Mouse (Mus musculus): ENCODE measurements around the gene Tm7sf3.
A peak's percentile ranks its signal among the peaks of the same experiment; 100 is the strongest.

The Tm7sf3 gene

GRCm38 (mm10) chr6:146660591-146660990, 18.0 kb upstream of the Tm7sf3 start:
- DNase-seq (ENCODE audit: low spot score) = peak; percentile 40

DNA sequence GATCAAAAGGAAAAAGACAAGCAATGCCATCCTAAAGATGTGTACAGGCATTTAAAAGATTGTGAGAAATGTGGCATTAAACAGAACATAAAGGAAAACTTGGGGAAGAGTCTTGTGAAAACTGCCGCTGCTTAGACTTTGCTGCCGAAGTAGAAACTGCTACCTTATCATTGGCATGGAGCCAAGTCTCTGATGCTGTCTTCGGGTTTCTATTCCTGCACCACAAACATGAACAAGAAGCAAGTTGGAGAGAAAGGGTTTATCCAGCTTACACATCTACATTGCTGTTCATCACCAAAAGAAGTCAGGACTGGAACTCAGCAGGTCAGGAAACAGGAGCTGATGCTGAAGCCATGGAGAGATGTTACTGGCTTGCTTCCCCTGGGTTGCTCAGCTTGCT, 10.6 kb upstream of the Tm7sf3 start:
- DNase-seq (ENCODE audit: low spot score) = no peak

GRCm38 (mm10) chr6:146651431-146651830, 8.8 kb upstream of the Tm7sf3 start:
- no peak for DNase-seq (ENCODE audit: low spot score)

GRCm38 (mm10) chr6:146650013-146650412, 7.4 kb upstream of the Tm7sf3 start:
- peak; percentile 56 for DNase-seq (ENCODE audit: low spot score)

DNA sequence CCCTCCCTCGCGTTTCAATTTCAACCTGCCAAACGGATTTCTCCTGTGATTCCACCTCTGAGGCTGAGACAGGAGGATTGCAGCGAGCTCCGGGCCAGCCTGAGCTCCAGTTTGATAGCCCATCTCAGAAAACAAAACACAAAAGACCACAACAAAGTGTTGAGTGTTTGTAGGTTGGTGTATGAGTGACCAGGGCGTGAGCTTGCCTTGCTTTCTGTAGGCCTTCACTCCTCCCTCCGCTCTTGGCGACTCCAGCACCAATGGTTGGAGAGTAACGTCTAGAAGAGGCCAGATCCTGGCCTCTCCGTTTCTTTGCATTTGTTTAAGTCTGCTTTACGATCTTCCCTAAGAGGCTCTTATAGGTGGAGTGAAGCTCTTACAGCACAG, 553 bp upstream of the Tm7sf3 start:
- DNase-seq (ENCODE audit: low spot score) = peak; percentile 59

DNA sequence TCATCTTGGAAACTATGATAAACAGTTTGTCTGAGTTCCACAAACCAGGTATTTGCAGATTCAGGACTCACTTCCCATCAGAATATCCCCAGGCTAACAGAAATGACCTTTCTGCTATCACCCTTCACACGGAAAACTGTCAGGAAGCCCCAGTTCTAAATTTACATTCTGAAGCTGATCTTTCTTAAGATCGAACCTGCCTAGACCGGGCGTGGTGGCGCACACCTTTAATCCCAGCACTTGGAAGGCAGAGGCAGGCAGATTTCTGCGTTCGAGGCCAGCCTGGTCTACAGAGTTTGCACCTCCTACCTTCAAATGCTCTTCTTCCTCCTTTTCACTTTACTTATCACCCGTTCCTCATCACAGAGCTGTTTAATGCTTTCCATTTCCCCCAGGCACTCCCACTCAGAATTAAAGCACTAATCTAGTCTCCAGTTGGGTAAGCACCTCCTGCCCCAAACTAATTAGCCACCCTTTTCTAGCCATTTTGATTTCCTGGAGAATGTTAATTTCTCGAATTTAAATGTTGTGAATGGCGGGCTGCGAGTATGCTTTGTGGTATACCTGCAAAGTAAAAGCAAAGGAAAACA, 908 bp downstream of the Tm7sf3 start:
- no peak for DNase-seq (ENCODE audit: low spot score)

DNA sequence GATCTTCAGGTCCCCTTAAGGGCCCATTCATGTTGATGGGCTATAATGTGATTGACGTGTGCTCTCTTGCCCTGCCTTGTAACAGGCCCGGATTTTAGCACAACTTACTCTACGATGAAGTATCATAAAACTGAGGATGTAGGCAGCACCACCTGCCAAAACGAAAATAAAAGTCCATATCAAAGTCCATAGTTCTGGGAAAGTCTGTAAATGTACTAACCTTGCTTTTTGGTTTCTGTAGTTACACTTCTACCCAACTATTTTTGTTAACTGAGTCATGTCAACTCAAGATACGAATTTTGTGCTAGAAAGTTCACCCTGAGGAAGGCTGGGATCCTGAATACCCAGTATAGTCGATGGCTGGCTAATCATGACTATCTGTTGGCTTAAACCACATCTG, 1.6 kb downstream of the Tm7sf3 start:
- DNase-seq (ENCODE audit: low spot score) = no peak

DNA sequence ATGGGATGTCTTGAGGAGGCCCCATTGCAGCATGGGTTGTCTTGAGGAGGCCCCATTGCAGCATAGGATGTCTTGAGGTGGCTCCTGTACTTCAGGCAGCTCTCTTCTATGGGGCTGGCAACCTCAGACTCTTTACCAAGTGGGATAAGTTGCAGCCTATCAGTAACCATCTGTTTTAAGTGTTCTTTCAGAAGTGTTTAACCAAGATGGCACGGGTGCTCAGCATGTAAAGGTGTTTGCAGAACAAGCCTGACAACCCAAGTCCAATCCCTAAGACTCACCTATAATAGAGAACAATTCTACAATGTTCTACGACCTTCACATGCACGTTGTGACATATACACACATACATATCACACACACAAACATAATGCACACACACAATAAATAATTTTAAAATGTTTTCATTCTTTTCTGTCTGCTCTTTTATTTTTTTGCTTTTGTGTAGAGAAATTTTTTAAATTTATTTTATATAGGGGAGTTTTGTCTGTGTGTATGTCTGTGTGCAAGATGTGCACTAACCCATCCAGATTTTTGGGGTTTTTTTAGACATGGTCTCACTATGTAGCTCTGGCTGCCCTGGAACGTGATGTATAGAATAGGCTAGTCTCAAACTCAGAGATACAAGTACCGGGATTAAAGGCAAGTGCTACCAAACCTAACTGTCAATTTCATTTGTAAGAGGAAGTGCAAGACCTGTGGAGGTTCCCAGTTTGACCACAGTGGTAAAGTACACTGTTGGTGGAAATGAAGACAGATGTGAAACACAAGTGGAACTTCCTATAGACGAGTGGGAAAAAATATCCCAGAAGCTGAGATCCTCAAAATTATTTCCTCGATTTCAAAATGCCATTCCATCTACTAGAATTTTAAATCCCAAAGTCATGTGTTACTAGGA, 2.3 kb downstream of the Tm7sf3 start:
- no peak for DNase-seq (ENCODE audit: low spot score)

GRCm38 (mm10) chr6:146636482-146636881, 6.1 kb downstream of the Tm7sf3 start:
- DNase-seq (ENCODE audit: low spot score) = no peak

GRCm38 (mm10) chr6:146634759-146635606, 7.6 kb downstream of the Tm7sf3 start:
- DNase-seq (ENCODE audit: low spot score) = no peak

GRCm38 (mm10) chr6:146634015-146634722, 8.5 kb downstream of the Tm7sf3 start:
- peak; percentile 89 for DNase-seq (ENCODE audit: low spot score)

GRCm38 (mm10) chr6:146633629-146634014, 9.0 kb downstream of the Tm7sf3 start:
- DNase-seq (ENCODE audit: low spot score) = peak; percentile 34

DNA sequence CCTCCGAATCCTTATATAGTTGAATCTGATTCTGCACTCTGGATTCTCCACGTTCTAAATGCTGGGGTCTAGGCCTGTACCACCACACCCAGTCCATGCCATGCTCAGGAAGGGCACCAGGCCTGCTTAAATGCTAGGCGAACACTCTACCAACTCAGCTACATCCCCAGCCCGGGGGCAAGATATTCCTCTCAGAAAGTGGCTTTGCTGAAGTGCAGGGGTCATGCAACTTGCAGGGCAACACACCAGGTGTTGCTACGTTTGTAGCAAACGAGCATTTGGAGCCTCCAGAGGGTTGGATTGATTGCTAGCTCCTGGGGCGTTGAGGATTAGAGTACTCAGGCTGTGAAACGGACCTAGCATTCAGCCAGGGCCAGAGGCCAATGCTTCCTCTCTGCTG, 9.5 kb downstream of the Tm7sf3 start:
- DNase-seq (ENCODE audit: low spot score) = no peak

DNA sequence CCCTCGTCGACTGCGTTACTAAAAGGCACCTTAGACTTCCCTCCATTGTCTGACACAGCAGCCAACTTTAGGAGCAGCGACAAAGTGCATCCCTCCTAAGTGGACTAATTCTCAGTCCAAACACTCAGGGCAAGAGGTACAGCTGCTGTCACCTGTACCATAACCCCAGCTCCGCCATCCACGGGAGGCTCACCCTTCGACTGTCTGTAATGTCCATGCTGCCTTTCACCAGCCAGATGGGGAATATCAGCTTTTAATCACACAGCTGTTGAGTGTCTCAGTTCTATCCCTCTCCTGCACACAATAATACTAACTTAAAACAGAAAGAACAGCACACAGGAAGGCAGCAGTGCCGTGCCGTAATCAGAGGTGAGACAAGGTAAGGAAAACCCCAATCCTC, 10.2 kb downstream of the Tm7sf3 start:
- no peak for DNase-seq (ENCODE audit: low spot score)

DNA sequence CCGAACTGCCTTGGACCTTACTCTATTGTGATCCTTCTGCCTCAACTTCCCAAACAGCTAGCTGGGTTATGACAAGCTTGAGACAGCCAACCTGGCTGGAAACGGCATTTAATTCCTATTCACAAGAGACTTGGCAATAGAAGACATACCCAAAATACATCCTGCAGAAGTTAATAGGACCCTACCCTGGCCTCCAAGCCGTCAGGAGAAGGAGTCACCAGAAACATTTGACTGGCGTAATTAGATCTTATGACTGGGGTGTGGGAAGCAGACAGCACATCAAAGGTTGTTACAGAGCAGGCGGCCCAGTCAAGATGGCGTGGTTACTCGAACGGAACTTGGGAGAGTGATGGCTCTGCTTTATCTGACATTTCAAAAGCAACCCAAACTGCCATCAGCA, 10.8 kb downstream of the Tm7sf3 start:
- DNase-seq (ENCODE audit: low spot score) = no peak

DNA sequence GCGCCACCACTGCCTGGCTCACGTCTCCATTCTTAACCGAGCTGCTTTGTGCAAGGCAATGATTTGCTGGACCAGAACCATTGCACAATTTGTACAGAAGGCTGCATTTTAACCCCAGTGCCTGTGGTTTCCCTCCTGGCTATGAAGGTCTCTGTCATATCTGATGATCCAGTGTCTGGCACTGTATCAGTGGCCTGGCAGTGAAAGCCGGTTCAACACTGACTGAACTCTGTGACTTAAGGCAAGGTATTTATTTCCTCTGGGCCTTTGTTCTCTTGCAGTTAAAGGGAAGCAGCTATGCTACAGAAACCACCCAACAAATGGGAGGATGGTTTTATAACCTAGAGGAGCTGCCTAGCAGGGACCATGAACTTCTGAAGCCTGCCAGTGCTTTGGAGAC, 11.7 kb downstream of the Tm7sf3 start:
- DNase-seq (ENCODE audit: low spot score) = no peak

DNA sequence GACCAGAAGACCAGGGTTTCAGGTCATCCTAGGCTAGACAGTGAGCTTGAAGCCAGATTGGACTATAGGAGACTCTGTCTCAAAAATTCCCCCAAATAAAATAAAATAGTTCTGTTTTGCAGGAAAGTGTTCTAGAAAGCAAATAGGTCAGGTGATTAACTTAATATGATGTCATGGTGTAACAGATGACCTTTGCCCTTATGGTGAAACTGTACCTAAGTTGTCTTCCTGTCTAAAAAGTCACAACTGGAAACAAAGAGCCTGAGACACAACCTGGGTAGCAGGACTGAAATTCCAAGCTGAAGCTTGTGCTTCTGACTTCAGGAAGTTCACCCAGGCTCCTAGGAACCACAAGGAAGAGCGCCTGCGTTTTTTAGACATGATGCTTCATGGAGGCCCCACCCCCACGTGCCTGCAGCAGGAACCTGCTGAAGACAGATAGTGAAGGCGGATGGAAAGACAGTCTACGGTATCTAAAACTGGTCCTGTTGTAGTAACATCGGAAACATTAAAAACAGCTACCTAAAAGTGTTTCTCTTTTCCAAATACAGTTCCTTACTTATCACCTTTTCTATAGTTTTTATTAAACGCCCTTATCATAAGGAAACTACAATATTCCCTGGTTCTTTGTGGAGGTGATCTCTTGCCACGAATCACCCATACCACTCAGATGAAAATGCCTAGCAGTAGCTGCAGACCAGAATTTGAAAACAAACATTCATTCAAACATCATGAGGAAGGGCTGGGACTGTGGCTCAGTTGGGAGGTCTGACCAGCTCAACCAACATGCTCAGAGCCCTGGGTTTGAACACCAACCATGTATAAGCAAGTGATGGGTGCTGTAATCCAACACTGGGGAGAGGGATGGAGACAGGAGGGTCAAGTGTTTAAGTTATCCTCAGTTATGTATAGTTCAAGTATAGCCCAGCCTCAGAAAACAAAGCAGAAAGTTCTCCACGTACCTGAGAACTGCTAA, 12.6 kb downstream of the Tm7sf3 start:
- no peak for DNase-seq (ENCODE audit: low spot score)

DNA sequence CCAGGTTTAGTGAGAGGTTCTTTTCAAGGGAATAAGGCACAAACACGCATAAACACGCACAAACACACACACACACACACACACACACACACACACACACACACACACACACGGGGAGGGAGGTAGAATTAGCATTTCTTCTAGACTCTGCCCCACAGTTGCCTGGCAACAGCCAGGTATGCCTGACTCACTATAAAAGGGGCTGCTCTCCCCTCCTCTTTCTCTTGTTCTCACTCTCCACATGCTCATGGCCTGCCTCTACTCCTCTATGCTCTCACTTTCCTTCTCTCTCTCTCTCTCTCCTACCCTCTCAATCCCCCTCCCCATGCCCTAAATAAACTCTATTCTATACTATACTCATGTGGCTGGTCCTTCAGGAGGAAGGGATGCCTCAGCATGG, 14.5 kb downstream of the Tm7sf3 start:
- DNase-seq (ENCODE audit: low spot score) = no peak

- DNase-seq (ENCODE audit: low spot score) = no peak
Observed at GRCm38 (mm10) chr6:146616670-146617069, 26.0 kb downstream of the Tm7sf3 start.

GRCm38 (mm10) chr6:146615891-146616290, 26.7 kb downstream of the Tm7sf3 start:
- no peak for DNase-seq (ENCODE audit: low spot score)

- DNase-seq (ENCODE audit: low spot score) = no peak
Observed at GRCm38 (mm10) chr6:146614541-146614940, 28.1 kb downstream of the Tm7sf3 start.
